Mouse (Mus musculus): ENCODE data around the gene Gm3233.
"Not testable (repeated sequence)": the region's sequence is repeated elsewhere in the genome, so short reads cannot be mapped to it uniquely, and the experiment has no call there.

The Gm3233 gene

DNA sequence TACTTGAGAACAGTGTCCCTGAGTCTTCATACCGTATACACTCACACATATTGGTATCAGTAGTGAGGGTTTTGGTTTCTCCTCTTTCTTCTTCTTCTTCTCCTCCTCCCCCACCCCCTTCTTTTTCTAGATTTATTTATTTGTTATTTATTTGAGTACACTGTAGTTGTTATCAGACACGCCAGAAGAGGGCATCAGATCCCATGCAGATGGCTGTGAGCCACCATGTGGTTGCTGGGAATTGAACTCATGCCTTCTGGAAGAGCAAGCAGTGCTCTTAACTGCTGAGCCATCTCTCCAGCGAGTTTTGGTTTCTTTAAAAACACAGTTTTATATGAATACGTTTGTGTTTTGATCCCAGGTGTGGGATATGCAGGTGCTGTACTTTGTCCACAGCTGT is 31.2 kb downstream of the Gm3233 start:
- no peak for DNase-seq (ENCODE audit: low spot score)

DNA sequence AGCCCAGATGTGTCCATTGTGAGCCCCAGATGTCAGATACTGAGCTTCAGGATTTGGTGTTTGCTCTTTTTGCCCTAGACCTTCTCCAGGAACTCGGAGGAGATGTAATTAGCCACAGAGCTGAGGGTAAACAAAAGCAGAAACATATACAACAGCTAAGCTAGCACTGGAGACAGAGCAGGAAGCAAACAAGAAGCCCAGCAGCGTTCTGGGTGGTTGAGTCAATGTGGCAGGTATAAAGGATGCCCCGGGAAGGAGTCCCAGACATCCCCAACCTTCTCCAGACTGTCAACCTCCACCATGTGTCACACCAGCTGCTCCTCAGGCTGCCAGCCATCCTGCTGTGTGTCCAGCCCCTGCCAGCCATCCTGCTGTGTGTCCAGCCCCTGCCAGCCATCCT is 33.3 kb downstream of the Gm3233 start, which contains the start of gene Gm10100:
TSS of gene Gm10100 (plus strand) at position 301 of the 400 bp plus-strand sequence.
- DNase-seq (ENCODE audit: low spot score): no peak

- no peak for DNase-seq (ENCODE audit: low spot score)
Measured at GRCm38 (mm10) chr10:77724855-77725254, 34.6 kb downstream of the Gm3233 start.

DNA sequence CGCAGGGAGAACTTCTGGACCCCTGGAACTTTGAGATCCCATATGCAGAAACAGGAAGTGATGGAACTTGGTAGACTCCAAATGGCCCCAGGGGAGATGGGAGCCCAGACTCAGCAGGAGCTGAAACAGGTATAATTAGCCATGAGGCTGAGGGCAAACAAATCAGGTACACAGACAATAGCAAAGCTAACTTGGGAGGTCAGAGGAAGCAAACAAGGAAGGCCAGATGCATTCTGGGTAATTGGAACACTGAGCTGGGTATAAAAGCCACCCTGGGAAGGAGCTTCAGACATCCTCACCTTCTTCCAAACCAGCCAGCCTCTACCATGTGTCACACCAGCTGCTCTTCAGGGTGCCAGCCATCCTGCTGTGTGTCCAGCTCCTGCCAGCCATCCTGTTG is 39.2 kb downstream of the Gm3233 start, which contains the start of gene Krtap12-1:
TSS of gene Krtap12-1 (plus strand) at position 301 of the 400 bp plus-strand sequence.
- not testable (repeated sequence) for DNase-seq (ENCODE audit: low spot score)

DNA sequence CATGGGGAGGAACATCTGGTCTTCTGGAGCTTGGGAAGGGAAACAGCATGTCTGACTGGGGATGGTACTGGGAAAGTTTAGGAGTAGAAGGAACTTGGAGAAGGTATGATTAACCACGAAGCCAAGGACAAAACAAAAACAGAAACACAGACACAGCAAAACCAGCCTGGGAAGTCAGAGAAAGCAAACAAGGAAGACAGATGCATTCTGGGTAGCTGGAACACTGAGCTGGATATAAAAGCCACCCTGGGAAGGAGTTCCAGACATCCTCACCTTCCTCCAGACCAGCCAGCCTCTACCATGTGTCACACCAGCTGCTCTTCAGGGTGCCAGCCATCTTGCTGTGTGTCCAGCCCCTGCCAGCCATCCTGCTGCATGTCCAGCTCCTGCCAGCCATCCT is 44.0 kb downstream of the Gm3233 start, which contains the start of gene Gm10142:
TSS of gene Gm10142 (plus strand) at position 301 of the 400 bp plus-strand sequence.
- DNase-seq (ENCODE audit: low spot score): no peak

DNA sequence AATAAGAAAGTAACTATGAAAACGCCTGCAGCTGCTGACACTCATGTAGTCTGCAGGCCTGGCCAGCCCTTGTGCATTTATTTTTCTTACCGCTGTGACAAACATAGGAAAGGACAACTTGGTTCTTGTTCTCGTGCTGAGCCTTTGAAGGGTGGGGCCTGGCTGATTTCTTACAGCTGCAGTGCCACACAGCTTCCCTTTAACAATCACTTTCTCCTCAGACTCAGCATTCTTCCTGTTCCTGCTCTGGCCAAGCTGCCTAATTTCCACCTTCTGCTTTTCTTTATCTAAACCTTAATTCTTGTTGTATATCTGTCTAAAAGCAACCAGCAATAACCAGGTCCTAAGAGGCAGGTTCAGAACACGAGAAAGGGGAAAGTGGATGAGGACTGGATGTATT is 45.7 kb downstream of the Gm3233 start:
- DNase-seq (ENCODE audit: low spot score): no peak

DNA sequence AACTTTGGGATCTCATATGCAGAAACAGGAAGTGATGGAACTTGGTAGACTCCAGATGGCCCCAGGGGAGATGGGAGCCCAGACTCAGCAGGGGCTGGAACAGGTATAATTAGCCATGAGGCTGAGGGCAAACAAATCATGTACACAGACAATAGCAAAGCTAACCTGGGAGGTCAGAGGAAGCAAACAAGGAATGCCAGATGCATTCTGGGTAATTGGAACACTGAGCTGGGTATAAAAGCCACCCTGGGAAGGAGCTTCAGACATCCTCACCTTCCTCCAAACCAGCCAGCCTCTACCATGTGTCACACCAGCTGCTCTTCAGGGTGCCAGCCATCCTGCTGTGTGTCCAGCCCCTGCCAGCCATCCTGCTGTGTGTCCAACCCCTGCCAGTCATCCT is 48.3 kb downstream of the Gm3233 start, which contains the start of gene Gm10024:
TSS of gene Gm10024 (plus strand) at position 301 of the 400 bp plus-strand sequence.
- DNase-seq (ENCODE audit: low spot score): not testable (repeated sequence)

DNA sequence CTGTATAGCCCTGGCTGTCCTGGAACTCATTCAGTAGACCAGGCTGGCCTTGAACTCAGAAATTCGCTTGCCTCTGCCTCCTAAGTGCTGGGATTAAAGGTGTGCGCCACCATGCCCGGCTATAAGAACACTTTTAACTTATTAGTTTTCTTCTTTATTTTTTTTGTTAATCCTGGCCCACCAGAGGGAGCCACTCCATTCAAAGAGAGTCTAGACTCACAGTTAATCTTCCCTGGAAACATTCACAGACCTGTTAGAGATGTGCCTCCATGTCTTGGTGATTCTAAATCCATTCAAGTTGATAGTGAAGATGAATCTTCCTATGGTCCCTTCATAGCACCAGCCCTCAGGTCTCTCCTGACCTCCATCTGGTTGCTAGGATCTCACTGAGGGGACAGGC is 49.7 kb downstream of the Gm3233 start:
- no peak for DNase-seq (ENCODE audit: low spot score)
